Mouse (Mus musculus): ENCODE results near the gene Col17a1. TPM values are rescaled to one million over a fixed set of nuclear protein-coding genes. Genes with fewer than 3 reads are reported as not detected.
A peak's percentile ranks its signal among the peaks of the same experiment; 100 is the strongest.

Col17a1 gene
- polyA plus RNA-seq, 1 experiment from 2014 or later: 0.30 TPM

GRCm38 (mm10) chr19:47631799-47632198 is 60.1 kb downstream of the Col17a1 start:
- no peak for TF ChIP-seq CTCF (IDR thresholded peaks at IDR 0.05; ENCODE audit: low read depth)
- H3K4me2 ChIP-seq (replicated peaks; ENCODE audit: low read depth): no peak overlapping the region
- peak; percentile 45; the same call in 1 of the 2 replicates for ATAC-seq
- WGBS: 74% methylated on average over 5 of the region's 5 CpGs
- H3K4me3 ChIP-seq (ENCODE audit: low read depth, low read length): no peak overlapping the region
- H3K27me3 ChIP-seq (replicated peaks; ENCODE audit: control insufficient read depth, insufficient read depth, low read length): no peaks in the 10 kb centered on the region
- H3K36me3 ChIP-seq (ENCODE audit: control insufficient read depth, insufficient read depth): peaks cover 28% of the 10 kb centered on the region
- no peak overlapping the region for H3K9ac ChIP-seq (ENCODE audit: low read depth, low read length)
- peak overlapping the region; percentile 62 for H3K27ac ChIP-seq (ENCODE audit: low read depth, low read length)
- no peaks in the 10 kb centered on the region for H3K9me3 ChIP-seq (ENCODE audit: control insufficient read depth)
- 0 out of 2 replicates have a peak, but pooled peaks cover 3% of the 10 kb centered on the region for H3K4me1 ChIP-seq (replicated peaks; ENCODE audit: control insufficient read depth, insufficient read depth, low read length)

DNA sequence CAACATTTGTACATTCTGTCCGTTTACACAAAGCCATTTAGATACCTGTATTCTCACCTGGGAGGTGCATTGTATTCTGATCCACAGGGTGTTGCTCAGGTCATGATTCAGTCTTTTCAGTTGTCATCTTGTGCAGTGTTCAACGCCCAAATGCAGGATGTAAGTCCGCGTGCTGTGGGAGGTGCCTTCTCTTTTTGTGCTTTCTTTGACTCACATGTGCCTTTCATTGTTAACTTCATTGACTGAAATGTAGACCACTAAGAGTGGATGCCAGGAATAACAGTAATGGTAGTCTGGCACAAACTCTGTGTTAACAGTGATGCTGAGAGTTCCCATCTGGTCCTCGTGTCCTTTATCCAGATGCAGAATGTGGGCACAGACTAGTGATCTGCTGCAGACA is 61.5 kb downstream of the Col17a1 start:
- H3K27ac ChIP-seq (ENCODE audit: low read depth, low read length): no peak overlapping the region
- 83% methylated on average over 5 of the region's 5 CpGs for WGBS
- H3K9ac ChIP-seq (ENCODE audit: low read depth, low read length): no peak overlapping the region
- no peak for TF ChIP-seq CTCF (IDR thresholded peaks at IDR 0.05; ENCODE audit: low read depth)
- no peaks in the 10 kb centered on the region for H3K9me3 ChIP-seq (ENCODE audit: control insufficient read depth)
- no peak for ATAC-seq
- no peaks in the 10 kb centered on the region for H3K27me3 ChIP-seq (replicated peaks; ENCODE audit: control insufficient read depth, insufficient read depth, low read length)
- 0 out of 2 replicates have a peak, but pooled peaks cover 3% of the 10 kb centered on the region for H3K4me1 ChIP-seq (replicated peaks; ENCODE audit: control insufficient read depth, insufficient read depth, low read length)
- peaks cover 28% of the 10 kb centered on the region for H3K36me3 ChIP-seq (ENCODE audit: control insufficient read depth, insufficient read depth)
- H3K4me3 ChIP-seq (ENCODE audit: low read depth, low read length): no peak overlapping the region
- no peak overlapping the region for H3K4me2 ChIP-seq (replicated peaks; ENCODE audit: low read depth)

DNA sequence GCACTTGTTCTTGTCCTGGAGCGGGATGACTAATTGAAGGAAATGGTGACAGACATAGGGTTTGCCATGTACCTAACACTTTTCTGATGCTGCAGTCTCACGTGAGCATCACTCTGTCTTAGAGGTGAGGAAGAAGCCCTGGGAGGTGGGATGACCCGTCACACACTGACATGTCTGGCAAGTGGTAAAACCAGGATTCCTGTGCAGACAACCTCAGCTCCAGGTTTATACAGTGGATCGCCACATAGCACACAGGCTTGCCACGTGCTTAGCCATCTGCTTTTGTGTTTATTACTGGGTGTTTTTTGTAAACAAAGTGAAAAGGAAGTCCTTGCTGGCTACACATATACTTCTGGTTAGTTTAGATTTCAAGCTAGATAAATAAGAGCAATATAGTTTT is 62.8 kb downstream of the Col17a1 start:
- Histone ChIP-seq H3K4me2 (replicated peaks; ENCODE audit: low read depth) (no peak overlapping the region), H3K9ac (ENCODE audit: low read depth, low read length) (no peak overlapping the region), H3K27ac (ENCODE audit: low read depth, low read length) (no peak overlapping the region), H3K9me3 (ENCODE audit: control insufficient read depth) (no peaks in the 10 kb centered on the region), H3K36me3 (ENCODE audit: control insufficient read depth, insufficient read depth) (peaks cover 36% of the 10 kb centered on the region), H3K27me3 (replicated peaks; ENCODE audit: control insufficient read depth, insufficient read depth, low read length) (no peaks in the 10 kb centered on the region), H3K4me1 (replicated peaks; ENCODE audit: control insufficient read depth, insufficient read depth, low read length) (0 out of 2 replicates have a peak, but pooled peaks cover 3% of the 10 kb centered on the region), H3K4me3 (ENCODE audit: low read depth, low read length) (no peak overlapping the region)
- 62% methylated on average over 5 of the region's 5 CpGs for WGBS
- no peak for ATAC-seq
- no peak for TF ChIP-seq CTCF (IDR thresholded peaks at IDR 0.05; ENCODE audit: low read depth)

DNA sequence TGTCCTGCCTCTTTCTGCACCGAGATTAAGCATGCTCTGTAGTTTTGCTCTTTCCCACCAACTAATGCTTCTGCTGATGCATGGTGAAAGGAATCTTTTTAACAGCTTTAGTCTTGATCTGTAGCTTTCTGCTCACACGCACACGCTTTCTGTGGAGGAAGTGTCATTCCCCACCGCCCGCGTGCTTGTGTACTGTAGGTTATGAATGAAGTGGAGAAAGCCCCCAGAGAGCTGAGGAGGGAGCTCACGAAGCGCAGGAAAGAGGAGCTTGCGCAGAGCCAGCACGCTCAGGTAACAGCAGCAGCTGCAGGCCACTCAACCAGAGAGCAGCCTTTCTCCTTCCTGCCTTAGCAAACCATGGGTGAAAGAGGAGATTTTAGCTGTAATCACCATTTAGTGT is 64.4 kb downstream of the Col17a1 start:
- H3K4me2 ChIP-seq (replicated peaks; ENCODE audit: low read depth): no peak overlapping the region
- ATAC-seq: no peak
- 94% methylated on average over 10 of the region's 10 CpGs for WGBS
- H3K27ac ChIP-seq (ENCODE audit: low read depth, low read length): no peak overlapping the region
- H3K4me1 ChIP-seq (replicated peaks; ENCODE audit: control insufficient read depth, insufficient read depth, low read length): 0 out of 2 replicates have a peak, but pooled peaks cover 1% of the 10 kb centered on the region
- H3K9me3 ChIP-seq (ENCODE audit: control insufficient read depth): no peaks in the 10 kb centered on the region
- H3K4me3 ChIP-seq (ENCODE audit: low read depth, low read length): no peak overlapping the region
- peaks cover 50% of the 10 kb centered on the region for H3K36me3 ChIP-seq (ENCODE audit: control insufficient read depth, insufficient read depth)
- H3K9ac ChIP-seq (ENCODE audit: low read depth, low read length): no peak overlapping the region
- H3K27me3 ChIP-seq (replicated peaks; ENCODE audit: control insufficient read depth, insufficient read depth, low read length): no peaks in the 10 kb centered on the region
- no peak for TF ChIP-seq CTCF (IDR thresholded peaks at IDR 0.05; ENCODE audit: low read depth)

GRCm38 (mm10) chr19:47624940-47625711 is 66.8 kb downstream of the Col17a1 start:
- WGBS: 81% methylated on average over 10 of the region's 10 CpGs
- Histone ChIP-seq H3K4me2 (replicated peaks; ENCODE audit: low read depth) (no peak overlapping the region), H3K4me3 (ENCODE audit: low read depth, low read length) (no peak overlapping the region), H3K9ac (ENCODE audit: low read depth, low read length) (no peak overlapping the region), H3K27me3 (replicated peaks; ENCODE audit: control insufficient read depth, insufficient read depth, low read length) (no peaks in the 10 kb centered on the region), H3K36me3 (ENCODE audit: control insufficient read depth, insufficient read depth) (peaks cover 55% of the 10 kb centered on the region), H3K4me1 (replicated peaks; ENCODE audit: control insufficient read depth, insufficient read depth, low read length) (no peaks in the 10 kb centered on the region), H3K9me3 (ENCODE audit: control insufficient read depth) (no peaks in the 10 kb centered on the region), H3K27ac (ENCODE audit: low read depth, low read length) (no peak overlapping the region)
- no peak for ATAC-seq
- TF ChIP-seq CTCF (IDR thresholded peaks at IDR 0.05; ENCODE audit: low read depth): no peak

DNA sequence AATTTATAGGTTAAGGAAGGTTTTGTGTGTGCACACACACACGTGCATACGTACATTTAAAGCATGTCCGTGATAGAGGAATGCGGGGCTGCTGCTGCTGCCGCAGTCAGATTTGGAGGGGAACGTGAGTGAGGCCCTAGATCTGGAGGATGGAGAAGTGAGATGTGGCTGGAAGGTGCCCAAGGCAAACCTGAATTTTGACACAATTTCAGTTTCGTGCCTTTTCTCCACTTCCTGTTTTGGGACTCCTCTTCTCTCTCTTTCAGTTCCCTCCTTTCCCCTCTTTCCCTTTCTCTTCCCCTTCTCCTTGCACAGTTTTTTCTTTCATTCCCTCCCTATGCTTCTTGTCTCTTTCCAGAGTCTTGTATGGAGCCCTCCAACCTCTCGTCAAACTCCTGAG is 70.4 kb downstream of the Col17a1 start:
- no peak for ATAC-seq
- no peak overlapping the region for H3K4me2 ChIP-seq (replicated peaks; ENCODE audit: low read depth)
- H3K4me1 ChIP-seq (replicated peaks; ENCODE audit: control insufficient read depth, insufficient read depth, low read length): no peaks in the 10 kb centered on the region
- no peaks in the 10 kb centered on the region for H3K27me3 ChIP-seq (replicated peaks; ENCODE audit: control insufficient read depth, insufficient read depth, low read length)
- H3K4me3 ChIP-seq (ENCODE audit: low read depth, low read length): no peak overlapping the region
- no peak for TF ChIP-seq CTCF (IDR thresholded peaks at IDR 0.05; ENCODE audit: low read depth)
- H3K9ac ChIP-seq (ENCODE audit: low read depth, low read length): no peak overlapping the region
- 80% methylated on average over 8 of the region's 8 CpGs for WGBS
- H3K9me3 ChIP-seq (ENCODE audit: control insufficient read depth): no peaks in the 10 kb centered on the region
- H3K27ac ChIP-seq (ENCODE audit: low read depth, low read length): no peak overlapping the region
- H3K36me3 ChIP-seq (ENCODE audit: control insufficient read depth, insufficient read depth): peaks cover 70% of the 10 kb centered on the region

Measured in intestine, postnatal 0 days (tissue).